Mouse (Mus musculus) small intestine, adult 2 months (tissue): ENCODE results near the gene Lxn. TPM values are rescaled to one million over a fixed set of nuclear protein-coding genes. Genes with fewer than 3 reads are reported as not detected.

ENCODE experiments used
- H3K27ac ChIP-seq: fragments of 200-500 bp; 2 replicates; pipeline ENCODE4 v1.5.1; 2012; ENCODE audit warnings: low read depth, low read length, control low read depth, inconsistent platforms; ENCODE audit not compliant: insufficient read depth
- H3K27me3 ChIP-seq: fragments of 200-500 bp; 2 replicates; pipeline ENCODE4 v1.6.1; 2012; ENCODE audit warnings: mild to moderate bottlenecking, moderate library complexity, low read length, inconsistent platforms; ENCODE audit not compliant: control insufficient read depth, insufficient read depth
- H3K36me3 ChIP-seq: fragments of 200-500 bp; 2 replicates; pipeline ENCODE4 v1.6.1; 2012; ENCODE audit warnings: mild to moderate bottlenecking, low read length, control low read depth, inconsistent platforms; ENCODE audit not compliant: control insufficient read depth, insufficient read depth
- H3K4me1 ChIP-seq: fragments of 200-500 bp; 2 replicates; pipeline ENCODE4 v1.6.1; 2012; ENCODE audit warnings: low read length, inconsistent platforms, mixed read lengths; ENCODE audit not compliant: control insufficient read depth, insufficient read depth, insufficient read length
- H3K4me3 ChIP-seq: fragments of 200-500 bp; 2 replicates; pipeline ENCODE4 v1.5.1; 2012; ENCODE audit warnings: low read depth, mild to moderate bottlenecking, control low read depth, inconsistent platforms, low read length, moderate library complexity
- CTCF ChIP-seq: fragments of 200-500 bp; IDR thresholded peaks from 2 replicates; pipeline ENCODE4 v1.5.1; 2012; ENCODE audit warnings: low read depth, mild to moderate bottlenecking, control low read depth, inconsistent platforms, low read length, moderate library complexity, mixed read lengths; ENCODE audit not compliant: insufficient replicate concordance, insufficient read length; ENCODE audit errors: extremely low read depth
- POLR2A ChIP-seq: fragments of 200-500 bp; IDR thresholded peaks from 2 replicates; pipeline ENCODE4 v1.6.1; 2012; ENCODE audit warnings: low read depth, mild to moderate bottlenecking, control low read depth, inconsistent platforms, low read length, moderate library complexity
- WGBS: fragments of 180-500 bp; shearing (Covaris S2); methylation state at CpG from one replicate; pipeline ENCODE4 v1.1.7; 2018; 5-methylcytosine and 5-hydroxymethylcytosine counted together
- polyA plus RNA-seq: library from polyadenylated mRNA; depleted of rRNA; stranded (reverse); fragments of >200 nt; gene quantifications from 2 replicates; pipeline ENCODE4 v1.2.3, GENCODE M21; 2012

Gene Lxn
- polyA plus RNA-seq, 1 experiment = 55.5 TPM

GRCm38 (mm10) chr3:67498773-67499405, 35.2 kb upstream of the Lxn start:
- no peak overlapping the region for H3K4me3 ChIP-seq
- TF ChIP-seq CTCF = no peak
- no peak for TF ChIP-seq POLR2A
- 82% methylated on average over 8 of the region's 8 CpGs for WGBS

DNA sequence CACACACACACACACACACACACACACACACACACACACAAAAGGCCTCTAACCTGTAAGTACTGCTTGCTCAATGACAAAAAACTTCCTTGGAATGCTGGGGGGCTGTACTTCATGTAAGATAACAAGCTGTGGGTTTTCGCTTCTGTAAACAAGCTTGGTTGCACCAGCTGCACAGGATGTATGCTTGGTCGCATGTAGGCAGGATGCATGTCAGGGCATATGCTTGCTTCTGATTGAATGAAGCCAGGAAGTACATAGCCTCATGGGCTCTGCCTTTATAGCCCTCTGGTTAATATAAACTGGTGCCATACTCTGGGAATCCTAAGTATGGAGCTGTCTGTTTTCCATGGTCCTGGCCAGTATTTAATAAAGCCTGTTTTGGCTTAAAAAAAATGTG, 34.3 kb upstream of the Lxn start:
- no peak for TF ChIP-seq CTCF
- no peak for TF ChIP-seq POLR2A
- Histone ChIP-seq H3K36me3 (no peaks in the 10 kb centered on the region), H3K4me1 (no peaks in the 10 kb centered on the region), H3K27me3 (no peaks in the 10 kb centered on the region), H3K27ac (no peak overlapping the region), H3K4me3 (no peak overlapping the region)
- 49% methylated on average over 2 of the region's 2 CpGs for WGBS

More at GRCm38 (mm10) chr3:67498773-67499405, 35.2 kb upstream of the Lxn start:
- Histone ChIP-seq H3K27ac (no peak overlapping the region), H3K27me3 (no peaks in the 10 kb centered on the region), H3K4me1 (no peaks in the 10 kb centered on the region), H3K36me3 (no peaks in the 10 kb centered on the region)

DNA sequence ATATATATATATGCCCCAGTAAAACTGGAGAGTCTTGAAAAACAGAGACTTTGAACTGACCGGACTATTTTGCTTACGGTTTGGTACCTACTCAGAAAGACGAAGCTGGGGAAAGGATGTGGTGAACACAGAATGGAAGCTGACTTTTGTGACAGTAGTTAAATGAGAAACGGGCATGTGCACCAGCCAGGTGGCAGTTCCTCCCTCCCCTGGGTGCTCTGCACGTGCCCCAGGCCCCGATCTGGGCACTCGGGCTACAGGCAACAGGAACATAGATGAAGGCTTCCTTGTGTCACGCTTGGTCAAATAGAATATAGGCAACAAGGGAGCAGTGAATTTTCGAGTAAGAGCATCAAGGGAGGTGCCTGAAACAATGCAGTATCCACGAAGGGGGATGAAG, 32.6 kb upstream of the Lxn start:
- Histone ChIP-seq H3K27me3 (no peaks in the 10 kb centered on the region), H3K36me3 (no peaks in the 10 kb centered on the region), H3K4me3 (no peak overlapping the region), H3K4me1 (no peaks in the 10 kb centered on the region), H3K27ac (no peak overlapping the region)
- TF ChIP-seq POLR2A = no peak
- TF ChIP-seq CTCF = no peak
- 85% methylated on average over 10 of the region's 10 CpGs for WGBS

GRCm38 (mm10) chr3:67493132-67493531, 29.4 kb upstream of the Lxn start:
- Histone ChIP-seq H3K36me3 (no peaks in the 10 kb centered on the region), H3K4me3 (no peak overlapping the region), H3K4me1 (no peaks in the 10 kb centered on the region), H3K27ac (no peak overlapping the region), H3K27me3 (no peaks in the 10 kb centered on the region)
- 86% methylated on average over 8 of the region's 8 CpGs for WGBS
- no peak for TF ChIP-seq POLR2A
- no peak for TF ChIP-seq CTCF

DNA sequence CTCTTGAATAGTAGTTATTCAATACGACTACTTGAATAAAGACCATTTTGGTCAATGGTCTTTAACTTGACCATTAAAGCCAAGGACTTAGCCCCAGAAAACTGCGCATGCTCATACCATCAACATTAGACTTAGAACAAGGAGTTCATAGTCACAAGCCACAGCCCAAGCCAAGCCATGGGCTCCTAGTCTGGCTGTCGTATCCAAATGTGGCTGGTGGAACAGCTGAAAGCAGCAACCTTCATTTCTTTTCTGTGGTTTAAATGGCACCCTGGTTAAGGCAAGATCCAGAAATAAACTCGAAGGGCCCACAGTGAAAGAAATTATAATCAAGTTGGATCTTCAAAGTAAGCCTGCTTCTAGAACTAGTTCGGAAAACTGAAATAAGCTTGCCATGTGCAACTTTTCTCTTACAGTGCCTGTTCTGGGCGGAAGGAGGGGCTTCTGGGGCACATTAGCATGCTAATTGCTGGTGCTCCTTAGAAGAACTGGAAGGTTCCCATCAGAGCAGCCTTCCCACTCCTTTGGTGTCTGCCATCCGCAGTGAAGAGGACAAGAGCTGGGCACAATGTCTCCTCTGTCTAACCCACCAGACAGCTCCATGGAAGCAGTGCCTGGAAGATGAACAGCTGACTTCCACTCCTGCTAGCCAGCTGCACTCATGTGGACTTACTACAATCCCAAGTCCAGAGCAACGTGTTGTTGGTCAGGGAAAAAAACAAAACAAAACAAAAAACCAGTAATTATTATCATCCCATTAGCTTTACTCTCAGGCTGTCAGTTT, 28.6 kb upstream of the Lxn start:
- Histone ChIP-seq H3K27ac (no peak overlapping the region), H3K36me3 (no peaks in the 10 kb centered on the region), H3K4me1 (no peaks in the 10 kb centered on the region), H3K27me3 (no peaks in the 10 kb centered on the region), H3K4me3 (no peak overlapping the region)
- no peak for TF ChIP-seq POLR2A
- TF ChIP-seq CTCF = no peak
- WGBS = 76% methylated on average over 8 of the region's 8 CpGs

DNA sequence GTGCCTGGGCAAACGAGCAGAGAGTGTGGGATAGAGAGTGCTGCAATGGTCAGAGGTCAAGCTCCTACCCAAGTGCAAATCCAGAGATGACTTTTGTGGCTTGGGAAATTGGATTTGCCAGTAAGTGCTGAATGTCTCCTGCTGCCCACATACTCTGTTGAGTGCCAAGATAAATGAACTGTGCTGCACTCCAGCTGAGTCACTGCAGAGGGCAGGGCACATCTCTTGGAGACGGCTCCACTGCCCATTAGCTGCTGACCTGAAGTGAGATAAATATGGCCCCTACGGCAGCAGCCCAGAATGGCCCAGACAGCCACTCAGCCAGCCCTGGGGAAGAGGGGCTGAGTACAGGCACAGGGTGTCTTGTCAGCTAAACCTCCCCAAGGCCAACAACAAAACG, 26.4 kb upstream of the Lxn start:
- TF ChIP-seq CTCF (no peak), POLR2A (no peak)
- Histone ChIP-seq H3K27me3 (no peaks in the 10 kb centered on the region), H3K4me1 (no peaks in the 10 kb centered on the region), H3K4me3 (no peak overlapping the region), H3K36me3 (no peaks in the 10 kb centered on the region), H3K27ac (no peak overlapping the region)
- 41% methylated on average over 4 of the region's 4 CpGs for WGBS

DNA sequence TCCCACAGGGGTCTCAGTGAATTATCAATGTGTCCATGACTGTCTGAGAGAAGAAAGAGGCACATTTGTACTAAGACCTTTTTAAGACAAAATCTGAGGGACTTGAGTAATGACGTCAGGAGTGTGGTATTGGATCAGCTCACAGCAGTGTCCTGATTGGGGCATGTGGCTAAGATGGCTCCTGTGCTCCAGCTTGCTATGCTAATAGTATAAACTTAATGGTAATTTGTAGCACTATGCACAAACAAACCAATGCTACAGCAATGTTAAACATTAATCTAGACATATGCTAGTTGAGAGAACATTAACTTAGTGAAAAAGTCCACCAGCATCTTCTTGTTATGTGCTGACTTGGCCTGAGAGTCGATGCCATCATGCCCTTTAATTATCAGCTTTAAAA, 21.5 kb upstream of the Lxn start:
- Histone ChIP-seq H3K27ac (no peak overlapping the region), H3K4me1 (no peaks in the 10 kb centered on the region), H3K4me3 (no peak overlapping the region), H3K27me3 (no peaks in the 10 kb centered on the region), H3K36me3 (peaks cover 2% of the 10 kb centered on the region)
- WGBS = 79% methylated on average over 2 of the region's 2 CpGs
- no peak for TF ChIP-seq POLR2A
- TF ChIP-seq CTCF = no peak

DNA sequence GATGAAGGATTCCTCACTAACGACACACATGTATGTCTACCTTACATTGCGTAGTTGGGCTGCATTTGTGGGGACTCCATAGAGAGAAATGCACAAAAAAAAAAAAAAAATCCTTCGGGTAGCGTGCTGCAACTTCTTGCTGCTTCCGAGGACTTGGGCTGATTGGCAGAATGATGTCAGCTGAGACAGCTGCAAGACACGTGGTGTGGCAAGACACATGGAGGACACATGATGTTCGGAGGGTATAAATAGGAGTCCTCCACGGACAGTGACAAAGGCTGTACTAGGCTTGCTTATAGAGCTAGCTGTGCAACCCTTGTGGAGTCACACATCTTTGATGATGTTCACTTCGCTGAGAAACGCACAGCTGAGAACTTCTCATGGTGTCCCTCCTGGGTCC, 18.7 kb upstream of the Lxn start:
- no peak for TF ChIP-seq CTCF
- no peak for TF ChIP-seq POLR2A
- Histone ChIP-seq H3K4me3 (no peak overlapping the region), H3K27me3 (no peaks in the 10 kb centered on the region), H3K36me3 (peaks cover 9% of the 10 kb centered on the region), H3K27ac (no peak overlapping the region), H3K4me1 (no peaks in the 10 kb centered on the region)
- 89% methylated on average over 10 of the region's 10 CpGs for WGBS
